Mouse (Mus musculus) bone marrow, adult 2 months (tissue): ENCODE results near the gene Phtf1. TPM values are rescaled to one million over a fixed set of nuclear protein-coding genes. Genes with fewer than 3 reads are reported as not detected.
A peak's percentile ranks its signal among the peaks of the same experiment; 100 is the strongest.

Experiments used
- H3K27ac ChIP-seq: fragments of 200-500 bp; 2 replicates; pipeline ENCODE4 v1.5.1; 2012; ENCODE audit warnings: low read depth, mild to moderate bottlenecking, control low read depth, inconsistent platforms, low read length; ENCODE audit not compliant: control insufficient read depth, poor library complexity, insufficient read depth
- H3K4me1 ChIP-seq: fragments of 200-500 bp; 2 replicates; pipeline ENCODE4 v1.6.1; 2011; ENCODE audit warnings: low read length; ENCODE audit not compliant: control insufficient read depth, insufficient read depth
- H3K4me3 ChIP-seq: fragments of 200-500 bp; replicated peaks from 2 replicates; pipeline ENCODE3; 2011; ENCODE audit warnings: mild to moderate bottlenecking, low read depth, low read length, control low read depth; ENCODE audit not compliant: control insufficient read depth
- CTCF ChIP-seq: fragments of 200-500 bp; IDR thresholded peaks from 2 replicates; pipeline ENCODE4 v1.5.1; 2011; ENCODE audit warnings: low read length, control low read depth; ENCODE audit not compliant: control insufficient read depth, insufficient read depth
- POLR2A ChIP-seq: fragments of 200-500 bp; IDR thresholded peaks from 2 replicates; pipeline ENCODE4 v1.6.1; 2011; ENCODE audit warnings: low read depth, mild to moderate bottlenecking, control low read depth, low read length, borderline replicate concordance; ENCODE audit not compliant: control insufficient read depth
- WGBS: fragments of 180-500 bp; shearing (Covaris S2); methylation state at CpG from one replicate; pipeline ENCODE4 v1.1.7; 2018; 5-methylcytosine and 5-hydroxymethylcytosine counted together
- polyA plus RNA-seq: library from polyadenylated mRNA; stranded (reverse); fragments of >200 nt; gene quantifications from 2 replicates; pipeline ENCODE4 v1.2.4, GENCODE M21; 2011; ENCODE audit warnings: low replicate concordance; ENCODE audit not compliant: missing spikeins, insufficient read depth, insufficient read length

The Phtf1 gene
- polyA plus RNA-seq, 1 experiment = 23.1 TPM

DNA sequence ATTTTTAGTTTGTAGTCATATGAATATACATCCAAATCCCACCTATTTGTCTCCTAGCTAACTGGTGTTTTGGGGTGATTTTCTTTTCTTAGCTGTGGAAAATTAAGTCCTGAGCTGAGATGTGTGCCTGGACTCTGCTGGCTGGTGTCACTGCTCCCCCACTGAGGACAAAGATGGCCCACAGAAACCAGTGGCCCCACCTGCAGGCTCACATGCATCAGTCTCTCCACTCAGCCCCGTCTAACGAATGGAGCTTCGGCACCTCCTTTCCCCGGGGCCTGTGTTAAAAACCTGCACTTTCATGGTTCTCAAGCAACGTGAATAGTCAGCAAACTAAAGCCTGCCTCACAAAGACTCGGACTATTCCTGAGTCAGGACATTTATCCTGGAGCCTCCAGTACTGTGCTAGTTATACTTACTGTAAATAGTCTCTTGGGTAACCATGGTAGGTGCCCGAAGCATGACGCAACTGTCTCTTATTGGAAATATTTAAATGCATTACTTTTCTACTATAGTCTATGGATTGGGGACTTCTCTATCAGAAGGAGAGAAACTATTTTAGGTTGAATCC lies 39.1 kb downstream of the Phtf1 start:
- no peak overlapping the region for H3K4me3 ChIP-seq
- TF ChIP-seq CTCF = no peak
- TF ChIP-seq POLR2A = no peak
- 84% methylated on average over 8 of the region's 8 CpGs for WGBS
- no peaks in the 10 kb centered on the region for H3K4me1 ChIP-seq
- H3K27ac ChIP-seq = no peak overlapping the region

DNA sequence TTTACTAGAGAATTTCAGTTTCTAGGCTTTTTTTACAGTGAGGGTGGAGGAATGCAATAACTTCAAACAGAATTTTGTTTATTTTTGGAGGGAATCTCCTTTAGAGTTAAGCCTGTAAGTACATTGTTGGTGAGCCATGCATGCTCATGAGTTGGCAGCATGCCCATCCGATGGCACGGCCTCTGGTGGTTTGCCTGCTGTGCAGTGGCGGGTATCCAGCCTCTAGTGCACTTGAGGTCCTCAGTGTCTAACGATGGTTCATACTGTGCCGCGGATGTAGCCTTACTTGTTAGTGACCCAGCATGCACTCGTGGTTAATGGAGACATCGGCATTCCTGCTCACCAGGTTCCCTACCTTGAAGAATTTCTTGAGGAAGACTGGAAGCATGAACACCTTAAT lies 39.6 kb downstream of the Phtf1 start:
- Histone ChIP-seq H3K27ac (no peak overlapping the region), H3K4me1 (no peaks in the 10 kb centered on the region), H3K4me3 (no peak overlapping the region)
- 66% methylated on average over 8 of the region's 8 CpGs for WGBS
- no peak for TF ChIP-seq POLR2A
- no peak for TF ChIP-seq CTCF

DNA sequence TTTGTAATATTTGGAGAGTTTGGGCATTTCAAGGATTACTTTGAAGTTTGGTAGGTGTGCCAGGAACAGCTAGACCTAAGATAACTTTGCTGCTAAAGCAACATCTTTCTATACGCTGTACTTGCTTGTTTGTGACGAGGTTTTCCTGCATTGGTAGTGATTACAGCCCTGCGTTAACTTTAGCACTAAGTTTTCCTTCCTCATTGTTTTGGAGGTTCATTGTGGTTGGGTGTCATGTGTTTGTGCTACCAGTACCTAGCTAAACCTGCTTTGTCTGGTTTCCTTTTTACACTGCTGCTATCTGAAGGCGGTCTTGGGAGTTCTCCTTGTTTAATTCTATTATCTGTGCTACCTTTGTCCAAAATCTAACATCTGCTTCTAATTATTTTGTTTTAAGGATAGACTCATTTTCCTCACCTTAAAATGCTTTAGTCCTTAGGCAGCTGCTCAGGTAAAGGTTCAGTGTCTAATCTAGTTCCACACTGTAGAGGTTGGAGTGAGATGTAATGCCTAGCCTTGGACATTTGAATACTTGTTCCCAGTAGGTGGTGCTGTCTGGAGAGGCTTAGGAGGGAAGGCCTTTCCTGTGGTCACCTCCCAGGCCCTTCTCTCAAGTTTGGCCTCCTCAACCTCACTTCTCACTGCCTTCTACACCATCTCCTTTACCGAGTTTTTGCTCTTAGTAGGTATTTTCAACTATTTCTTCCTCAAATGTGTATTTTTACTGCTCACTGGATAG lies 42.2 kb downstream of the Phtf1 start:
- no peak overlapping the region for H3K4me3 ChIP-seq
- TF ChIP-seq POLR2A = no peak
- peak; percentile 16; the same call in 1 of the 2 replicates for TF ChIP-seq CTCF
- no peak overlapping the region for H3K27ac ChIP-seq
- 50% methylated on average over 5 of the region's 5 CpGs for WGBS
- no peaks in the 10 kb centered on the region for H3K4me1 ChIP-seq

DNA sequence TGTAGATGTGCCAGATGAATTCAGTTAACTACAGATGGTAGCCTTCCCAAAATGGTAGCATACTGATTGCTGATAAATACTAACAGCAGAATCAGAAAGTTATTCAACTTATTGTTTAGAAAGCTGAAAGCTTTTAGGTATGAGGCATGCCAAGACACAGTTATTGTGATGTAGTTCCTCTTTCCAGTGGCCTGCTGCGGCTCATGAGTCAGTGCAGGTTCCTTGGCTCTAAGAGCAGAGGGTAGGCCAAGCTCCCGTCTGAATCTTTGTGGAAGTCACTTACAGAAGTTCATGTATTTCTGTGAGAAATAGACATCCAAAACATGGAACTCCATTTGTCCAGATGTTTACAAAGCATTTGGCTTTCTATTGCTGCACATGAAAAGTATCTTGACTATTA lies 44.1 kb downstream of the Phtf1 start:
- H3K4me1 ChIP-seq = no peaks in the 10 kb centered on the region
- no peak overlapping the region for H3K27ac ChIP-seq
- WGBS = 18% methylated on average over 2 of the region's 2 CpGs
- TF ChIP-seq CTCF = no peak
- TF ChIP-seq POLR2A = no peak
- no peak overlapping the region for H3K4me3 ChIP-seq

DNA sequence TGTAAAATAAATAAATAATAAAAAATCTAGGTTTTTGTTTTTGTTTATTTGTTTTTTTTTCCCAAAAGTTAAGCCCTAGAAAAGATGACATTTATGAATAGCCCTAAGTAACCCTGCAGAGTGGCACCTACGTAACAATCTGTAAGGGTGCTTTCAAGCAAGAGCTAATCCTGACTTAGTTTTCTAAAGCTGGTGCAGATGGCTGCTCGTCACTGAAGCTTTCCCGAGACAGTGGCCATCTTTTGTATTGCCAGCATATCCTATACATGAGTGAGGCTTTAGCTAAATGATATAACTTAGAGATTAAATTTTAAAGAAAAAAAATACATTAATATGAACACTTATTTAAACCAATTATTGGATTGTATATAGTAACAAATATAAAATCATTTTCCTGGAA lies 50.0 kb downstream of the Phtf1 start:
- WGBS = 85% methylated on average over 3 of the region's 3 CpGs
- Histone ChIP-seq H3K4me3 (no peak overlapping the region), H3K27ac (no peak overlapping the region), H3K4me1 (no peaks in the 10 kb centered on the region)
- TF ChIP-seq CTCF (no peak), POLR2A (no peak)

DNA sequence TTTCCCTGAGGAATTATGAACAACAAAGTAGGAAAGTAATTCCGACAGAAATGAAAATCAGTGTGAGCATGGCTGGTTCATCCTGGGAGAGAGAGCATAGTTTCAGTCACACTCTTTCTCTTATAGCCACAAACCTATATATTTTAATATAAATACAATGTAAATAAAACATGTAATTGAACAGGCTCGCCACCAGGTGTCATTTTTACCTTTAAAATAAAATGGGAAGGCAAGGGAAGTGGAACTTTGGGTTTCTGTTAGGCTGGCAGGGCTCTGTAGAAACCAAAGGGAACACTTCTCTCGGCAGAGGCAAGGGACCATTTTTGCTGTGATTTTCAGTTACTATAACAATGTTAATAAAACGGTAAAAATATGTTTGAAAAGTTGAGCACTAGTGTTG lies 51.5 kb downstream of the Phtf1 start:
- Histone ChIP-seq H3K4me1 (no peaks in the 10 kb centered on the region), H3K27ac (no peak overlapping the region), H3K4me3 (no peak overlapping the region)
- 53% methylated on average over 4 of the region's 4 CpGs for WGBS
- no peak for TF ChIP-seq POLR2A

DNA sequence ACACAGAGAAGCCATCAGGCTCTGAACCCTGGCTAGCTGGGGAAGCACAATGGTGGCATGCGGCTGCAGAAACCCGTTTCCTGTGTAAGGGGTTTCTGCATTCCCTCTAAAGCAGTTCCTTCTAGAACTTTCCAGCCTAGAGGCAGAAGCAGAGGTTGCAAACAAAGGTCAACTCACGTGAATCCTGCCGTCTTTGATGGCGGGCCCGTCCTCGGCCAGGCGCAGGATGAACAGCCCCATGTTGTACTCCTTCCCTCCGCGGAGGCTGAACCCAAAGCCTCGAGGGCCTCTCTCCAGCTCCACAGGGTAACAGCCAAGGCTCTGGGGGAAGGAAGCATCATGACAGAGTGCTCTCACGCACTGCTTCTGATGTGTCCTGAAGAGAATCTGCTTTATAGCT lies 52.2 kb downstream of the Phtf1 start:
- no peak for TF ChIP-seq POLR2A
- TF ChIP-seq CTCF = no peak
- Histone ChIP-seq H3K4me3 (no peak overlapping the region), H3K4me1 (no peaks in the 10 kb centered on the region), H3K27ac (no peak overlapping the region)
- 88% methylated on average over 12 of the region's 12 CpGs for WGBS

DNA sequence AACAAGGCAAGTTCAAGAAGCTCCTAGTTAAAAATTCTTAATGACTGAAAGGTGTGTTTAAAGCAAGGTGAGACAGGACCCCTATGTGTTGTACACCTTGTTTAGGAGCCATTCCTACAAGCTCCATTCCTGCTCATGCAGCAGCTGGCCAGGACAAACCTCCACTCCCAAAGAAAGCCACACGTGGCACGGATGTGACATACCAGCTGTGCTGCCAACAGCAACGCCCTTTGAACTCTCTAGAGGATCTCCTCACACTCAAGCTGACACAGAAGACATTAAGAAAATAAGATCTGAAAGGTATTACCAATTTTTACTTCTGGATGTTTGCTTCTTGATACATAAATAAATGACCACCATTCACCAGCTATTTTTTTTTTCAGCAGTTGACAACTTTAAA lies 59.0 kb downstream of the Phtf1 start:
- H3K4me3 ChIP-seq = no peak overlapping the region
- TF ChIP-seq CTCF = no peak
- no peak for TF ChIP-seq POLR2A
- WGBS = 82% methylated on average over 3 of the region's 3 CpGs
- no peak overlapping the region for H3K27ac ChIP-seq
- no peaks in the 10 kb centered on the region for H3K4me1 ChIP-seq
